Mouse (Mus musculus) lung, postnatal 0 days (tissue): ENCODE results near the gene Wdfy1. TPM values are rescaled to one million over a fixed set of nuclear protein-coding genes. Genes with fewer than 3 reads are reported as not detected.
A peak's percentile ranks its signal among the peaks of the same experiment; 100 is the strongest.

Source experiments
- ATAC-seq: fragments of 200-750 bp; cut with Nextera tagmentation; 2 replicates; pipeline ENCODE4 v1.8.0; 2017; ENCODE audit warnings: moderate library complexity
- DNase-seq: peaks from one replicate; pipeline ENCODE4 v3.0.0-alpha.2; 2016; ENCODE audit warnings: low spot score
- H3K27ac ChIP-seq: fragments of 300-500 bp; sonication (generic); 2 replicates; pipeline ENCODE4 v1.5.1; 2014; ENCODE audit warnings: antibody characterized with exemption, mild to moderate bottlenecking, low read length, mixed read lengths
- H3K27me3 ChIP-seq: fragments of 300-500 bp; sonication (generic); replicated peaks from 2 replicates; pipeline ENCODE4 v1.6.1; 2014; ENCODE audit warnings: low read length, mixed read lengths; ENCODE audit not compliant: insufficient read depth
- H3K36me3 ChIP-seq: fragments of 300-500 bp; sonication (generic); 2 replicates; pipeline ENCODE4 v1.6.1; 2014; ENCODE audit warnings: low read length, mixed read lengths; ENCODE audit not compliant: insufficient read depth
- H3K4me1 ChIP-seq: fragments of 300-500 bp; sonication (generic); 2 replicates; pipeline ENCODE4 v1.6.1; 2014; ENCODE audit warnings: antibody characterized with exemption, low read depth, low read length, mixed read lengths; ENCODE audit not compliant: insufficient read depth
- H3K4me2 ChIP-seq: fragments of 300-500 bp; sonication (generic); replicated peaks from 2 replicates; pipeline ENCODE4 v1.6.1; 2014; ENCODE audit warnings: low read depth, mild to moderate bottlenecking, low read length, moderate library complexity, mixed read lengths
- H3K4me3 ChIP-seq: fragments of 300-500 bp; sonication (generic); 2 replicates; pipeline ENCODE4 v1.5.1; 2014; ENCODE audit warnings: low read depth, low read length
- H3K9ac ChIP-seq: fragments of 300-500 bp; sonication (generic); replicated peaks from 2 replicates; pipeline ENCODE4 v1.6.1; 2014; ENCODE audit warnings: low read depth, mild to moderate bottlenecking
- H3K9me3 ChIP-seq: fragments of 300-500 bp; sonication (generic); 2 replicates; pipeline ENCODE4 v1.6.1; 2016; ENCODE audit warnings: low read length, mixed read lengths
- CTCF ChIP-seq: IDR thresholded peaks from 2 replicates; pipeline ENCODE4 v1.5.1; 2016; ENCODE audit warnings: antibody characterized with exemption, mild to moderate bottlenecking
- EP300 ChIP-seq: IDR thresholded peaks from 2 replicates; pipeline ENCODE4 v1.6.1; 2016; ENCODE audit warnings: antibody characterized with exemption, mild to moderate bottlenecking, control low read depth
- WGBS: fragments of 180-500 bp; shearing (Covaris S2); extraction: QIAGEN DNeasy Blood & Tissue Kit; methylation state at CpG from one replicate; pipeline ENCODE4 v1.1.7; 2014; 5-methylcytosine and 5-hydroxymethylcytosine counted together
- polyA plus RNA-seq: library from polyadenylated mRNA; unstranded; fragments of >200 nt; fragmentation: Nextera tagmentation; extraction: Ambion mirVana; gene quantifications from 2 replicates; pipeline ENCODE4 v1.2.1, GENCODE M21; 2015

The Wdfy1 gene
- polyA plus RNA-seq, 1 experiment from 2014 or later: 63.1 TPM

DNA sequence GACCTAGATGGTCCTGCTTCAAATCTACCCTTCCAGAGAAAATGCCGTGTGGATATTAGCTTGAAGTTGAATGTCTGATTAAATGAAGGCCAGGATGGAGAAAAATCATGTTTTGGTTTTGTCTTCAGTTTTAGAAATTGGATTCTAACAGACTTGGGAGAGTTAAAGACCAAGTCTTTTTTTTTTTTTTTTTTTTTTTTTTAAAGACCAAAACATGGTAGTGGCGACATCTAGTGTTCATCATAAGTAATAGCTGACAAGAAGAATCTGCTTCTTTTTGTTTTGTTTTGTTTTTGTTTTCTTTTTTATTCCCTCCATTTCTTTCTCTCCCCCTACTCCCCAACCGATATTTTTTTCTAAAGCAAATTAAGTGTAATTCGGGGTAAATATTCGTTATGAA is 93.0 kb downstream of the Wdfy1 start:
- peak; percentile 57 for DNase-seq
- H3K27ac ChIP-seq: no peak overlapping the region
- 13% methylated on average over 5 of the region's 5 CpGs for WGBS
- no peaks in the 10 kb centered on the region for H3K36me3 ChIP-seq
- TF ChIP-seq EP300: no peak
- TF ChIP-seq CTCF: peak; percentile 57
- no peak overlapping the region for H3K4me2 ChIP-seq
- H3K9ac ChIP-seq: no peak overlapping the region
- no peak for ATAC-seq
- no peak overlapping the region for H3K4me3 ChIP-seq
- no peaks in the 10 kb centered on the region for H3K27me3 ChIP-seq
- no peaks in the 10 kb centered on the region for H3K9me3 ChIP-seq
- no peaks in the 10 kb centered on the region for H3K4me1 ChIP-seq

DNA sequence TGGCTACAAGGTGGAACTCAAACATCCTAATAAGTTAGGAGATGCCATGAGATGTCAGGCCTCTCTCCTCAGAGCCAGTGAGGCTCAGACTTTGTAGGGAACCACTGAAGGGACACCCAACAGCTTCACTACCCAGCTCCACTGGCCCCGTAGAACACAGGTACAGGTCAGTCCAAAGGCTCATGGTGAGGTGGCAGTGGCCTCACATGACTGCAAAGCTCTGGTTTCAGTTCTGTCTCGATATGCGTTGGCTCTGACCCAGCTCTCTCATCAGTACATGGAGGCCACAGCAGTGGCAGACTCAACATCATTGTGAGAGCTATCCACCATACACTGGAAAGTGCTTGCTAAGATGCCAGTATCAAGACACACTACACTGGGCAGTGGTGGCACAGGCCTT is 95.2 kb downstream of the Wdfy1 start:
- no peaks in the 10 kb centered on the region for H3K9me3 ChIP-seq
- H3K4me3 ChIP-seq: no peak overlapping the region
- H3K27me3 ChIP-seq: no peaks in the 10 kb centered on the region
- WGBS: 82% methylated on average over 3 of the region's 3 CpGs
- no peaks in the 10 kb centered on the region for H3K36me3 ChIP-seq
- no peak overlapping the region for H3K27ac ChIP-seq
- TF ChIP-seq CTCF (no peak), EP300 (no peak)
- H3K4me2 ChIP-seq: no peak overlapping the region
- H3K4me1 ChIP-seq: no peaks in the 10 kb centered on the region
- no peak for ATAC-seq
- DNase-seq: no peak
- H3K9ac ChIP-seq: no peak overlapping the region

DNA sequence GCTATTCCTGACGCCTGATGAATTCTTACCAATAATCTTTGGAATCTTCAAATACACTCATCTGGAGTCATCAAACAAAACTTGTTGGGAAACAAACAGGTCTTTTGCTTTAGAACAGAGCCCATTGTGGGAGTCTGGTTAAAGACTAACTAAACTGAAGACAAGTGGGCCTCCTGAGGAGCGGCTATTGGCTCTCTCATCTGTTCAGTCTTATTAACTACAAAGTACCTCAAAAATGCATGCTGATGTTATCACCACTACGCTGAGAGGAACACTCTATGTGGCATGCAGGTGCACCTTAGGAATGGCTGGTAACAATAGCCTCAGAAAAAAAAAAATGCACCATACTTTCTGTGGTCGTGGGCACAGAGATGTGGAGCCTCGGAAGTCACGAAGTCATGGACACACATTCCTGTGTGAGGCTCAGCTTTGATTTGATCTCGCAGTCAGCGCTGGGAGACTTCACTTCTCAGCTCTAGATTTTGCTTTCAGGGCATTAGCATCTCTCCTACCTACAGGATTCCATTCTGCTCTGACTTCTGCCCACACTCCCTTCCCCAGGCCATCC is 97.7 kb downstream of the Wdfy1 start:
- no peaks in the 10 kb centered on the region for H3K4me1 ChIP-seq
- H3K4me3 ChIP-seq: no peak overlapping the region
- H3K36me3 ChIP-seq: no peaks in the 10 kb centered on the region
- TF ChIP-seq EP300 (no peak), CTCF (no peak)
- H3K4me2 ChIP-seq: no peak overlapping the region
- no peaks in the 10 kb centered on the region for H3K27me3 ChIP-seq
- H3K9ac ChIP-seq: no peak overlapping the region
- H3K9me3 ChIP-seq: no peaks in the 10 kb centered on the region
- ATAC-seq (peak; percentile 35), DNase-seq (peak; percentile 28)
- WGBS: 57% methylated on average over 8 of the region's 8 CpGs
- no peak overlapping the region for H3K27ac ChIP-seq

DNA sequence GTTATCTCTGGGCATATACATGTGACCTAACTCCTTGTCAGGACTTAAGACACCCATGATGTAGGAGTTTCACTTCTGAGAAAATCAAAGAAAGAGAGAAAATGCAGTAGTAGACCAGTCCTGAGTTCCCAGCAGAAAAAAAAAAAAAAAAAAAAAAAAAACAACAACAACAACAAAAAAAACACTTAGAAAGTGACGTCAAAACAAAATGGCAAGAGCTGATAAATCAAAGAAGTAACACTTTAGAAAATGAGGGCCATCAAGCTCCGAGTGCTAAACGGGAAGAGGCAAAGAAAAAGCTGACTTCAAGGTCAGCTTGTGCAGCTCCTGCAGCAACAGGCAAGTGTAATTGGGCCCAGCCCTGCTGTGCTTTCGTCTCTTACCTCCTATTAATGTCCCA is 100.2 kb downstream of the Wdfy1 start:
- no peak for ATAC-seq
- WGBS: 49% methylated on average over 4 of the region's 4 CpGs

DNA sequence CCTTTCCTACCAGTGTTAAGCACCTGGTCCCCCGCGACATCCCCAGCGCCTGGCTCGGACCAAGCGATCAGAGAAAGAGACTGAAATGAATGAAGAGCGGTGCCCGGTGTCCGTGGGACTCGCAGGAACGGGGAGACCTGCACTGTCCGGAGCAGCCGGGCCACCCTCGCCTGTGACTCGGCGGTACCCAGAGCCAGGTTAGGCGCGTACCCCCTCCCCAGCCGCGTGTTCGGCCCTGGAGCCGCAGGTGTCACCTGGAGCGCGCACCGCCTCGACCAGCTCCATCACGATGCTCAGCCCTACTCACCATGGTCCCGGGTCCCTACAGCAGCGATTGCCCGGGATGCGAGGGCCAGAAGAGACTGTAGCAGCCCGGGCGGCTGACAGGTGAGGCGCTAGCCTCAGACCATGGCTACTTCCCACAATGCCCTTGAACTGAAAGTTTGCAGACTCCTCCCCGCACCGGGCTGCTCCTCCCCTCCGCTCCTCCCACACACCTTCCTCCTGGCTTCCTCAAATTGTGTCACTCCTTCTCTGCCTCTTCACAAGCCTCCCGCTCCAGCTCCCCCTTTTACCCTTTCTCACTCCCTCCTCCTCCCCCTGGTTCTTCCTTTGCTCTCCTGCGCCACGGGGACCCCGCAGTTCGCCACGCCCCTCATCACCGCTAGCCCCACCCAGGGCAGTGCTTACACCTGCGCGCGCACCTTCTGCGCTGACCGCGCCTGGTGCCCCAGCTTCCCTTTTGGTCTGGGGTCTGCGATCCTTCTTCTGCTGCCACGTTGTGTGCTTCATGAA is 104.2 kb downstream of the Wdfy1 start, which contains the start of gene Ap1s3:
Gene Ap1s3 (minus strand): TSS at position 430 of the 795 bp plus-strand sequence.
- Histone ChIP-seq H3K27ac (peak within 1 kb of the TSS; percentile 64), H3K27me3 (0 out of 2 replicates have a peak, but pooled peaks cover 11% of the 10 kb centered on the region), H3K9ac (peak within 1 kb of the TSS; percentile 48), H3K9me3 (no peaks in the 10 kb centered on the region), H3K4me3 (peak within 1 kb of the TSS; percentile 65), H3K4me1 (no peaks in the 10 kb centered on the region), H3K4me2 (peak within 1 kb of the TSS; percentile 80), H3K36me3 (no peaks in the 10 kb centered on the region)
- TF ChIP-seq CTCF (no peak), EP300 (no peak)
- under 1% methylated on average over 51 of the region's 51 CpGs for WGBS
- ATAC-seq (peak; percentile 95), DNase-seq (peak; percentile 92)

More for the DNA sequence above, 100.2 kb downstream of the Wdfy1 start:
- Histone ChIP-seq H3K27me3 (0 out of 2 replicates have a peak, but pooled peaks cover 10% of the 10 kb centered on the region), H3K36me3 (no peaks in the 10 kb centered on the region), H3K4me1 (no peaks in the 10 kb centered on the region), H3K9me3 (no peaks in the 10 kb centered on the region), H3K9ac (no peak overlapping the region), H3K4me2 (no peak overlapping the region), H3K27ac (no peak overlapping the region), H3K4me3 (no peak overlapping the region)
- no peak for TF ChIP-seq EP300
- no peak for TF ChIP-seq CTCF
- DNase-seq: no peak

DNA sequence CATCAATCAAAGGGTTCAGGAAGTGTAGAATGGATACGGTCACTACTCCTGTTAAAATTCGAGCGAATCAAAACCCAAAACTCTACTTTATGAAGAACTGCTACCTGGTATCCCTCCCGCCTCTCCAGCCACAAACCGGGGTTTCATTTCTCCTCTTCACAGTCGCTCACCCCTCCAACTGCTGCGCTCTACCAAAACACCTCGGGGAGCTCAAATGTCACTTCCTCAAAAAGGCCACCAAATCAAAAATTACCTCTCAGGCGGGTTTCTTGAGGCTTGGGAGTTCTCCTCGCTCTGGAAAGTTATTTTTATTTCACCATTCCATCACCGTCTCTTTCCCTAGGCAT is 104.8 kb downstream of the Wdfy1 start:
- Histone ChIP-seq H3K27ac (peak overlapping the region; percentile 64; the same call in 1 of the 2 replicates), H3K9me3 (no peaks in the 10 kb centered on the region), H3K36me3 (no peaks in the 10 kb centered on the region), H3K4me2 (peak overlapping the region; percentile 80), H3K4me1 (no peaks in the 10 kb centered on the region), H3K9ac (peak overlapping the region; percentile 48), H3K4me3 (peak overlapping the region; percentile 65), H3K27me3 (0 out of 2 replicates have a peak, but pooled peaks cover 11% of the 10 kb centered on the region)
- no peak for DNase-seq
- ATAC-seq: no peak
- WGBS: 1% methylated on average over 11 of the region's 11 CpGs
- TF ChIP-seq EP300 (no peak), CTCF (no peak)
